Mouse (Mus musculus) CD8-positive naive resting alpha-beta T cell, adult 57 days (primary cell): ENCODE results near the gene Gm2075. TPM values are rescaled to one million over a fixed set of nuclear protein-coding genes. Genes with fewer than 3 reads are reported as not detected.

Experiments
- total RNA-seq: library from RNA; stranded (reverse); gene quantifications from one replicate; pipeline ENCODE4 v1.2.4, GENCODE M21; 2023

The Gm2075 gene
- not detected for total RNA-seq

DNA sequence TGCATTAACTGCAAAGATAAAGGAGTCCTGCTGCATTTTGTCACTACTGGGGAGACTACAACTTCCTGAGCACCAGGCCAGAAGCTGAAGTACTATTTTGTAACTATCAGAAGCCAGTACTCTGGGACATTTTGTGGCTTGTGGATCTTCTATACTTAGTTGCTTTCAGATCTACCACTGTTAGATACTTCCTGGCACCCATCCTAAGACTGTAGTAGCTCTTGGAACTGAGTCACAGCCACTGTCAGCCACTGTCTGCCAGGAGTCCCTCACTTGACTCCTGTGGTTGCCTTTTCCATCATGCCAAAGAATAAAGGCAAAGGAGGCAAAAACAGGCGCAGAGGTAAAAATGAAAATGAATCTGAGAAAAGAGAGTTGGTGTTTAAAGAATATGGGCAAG lies at the start of gene Gm2075:
Gene Gm2075, plus strand, starts transcription at position 301 of the 400 bp plus-strand sequence.

DNA sequence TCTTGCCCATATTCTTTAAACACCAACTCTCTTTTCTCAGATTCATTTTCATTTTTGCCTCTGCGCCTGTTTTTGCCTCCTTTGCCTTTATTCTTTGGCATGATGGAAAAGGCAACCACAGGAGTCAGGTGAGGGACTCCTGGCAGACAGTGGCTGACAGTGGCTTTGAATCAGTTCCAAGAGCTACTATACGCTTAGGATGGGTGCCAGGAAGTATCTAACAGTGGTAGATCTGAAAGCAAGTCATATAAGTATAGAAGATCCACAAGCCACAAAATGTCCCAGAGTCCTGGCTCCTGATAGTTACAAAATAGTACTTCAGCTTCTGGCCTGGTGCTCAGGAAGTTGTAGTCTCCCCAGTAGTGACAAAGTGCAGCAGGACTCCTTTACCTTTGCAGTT lies 7.0 kb downstream of the Gm2075 start, which contains the start of gene Gm6803:
Gene Gm6803, minus strand, starts transcription at position 101 of the 400 bp plus-strand sequence.

GRCm38 (mm10) chr12:88026704-88027103 lies 15.1 kb downstream of the Gm2075 start, which contains the start of gene Gm2056:
Gene Gm2056, plus strand, starts transcription at chr12:88027004.

Other genes starting within 250 kb of the Gm2075 start
- not detected for gene Gm21319, start 236.1 kb upstream of the Gm2075 start, total RNA-seq
- gene Gm21936, start 216.3 kb upstream of the Gm2075 start, total RNA-seq = not detected
- not detected for gene BB287469, start 195.3 kb upstream of the Gm2075 start, total RNA-seq
- gene Gm2001, start 169.5 kb upstream of the Gm2075 start, total RNA-seq = not detected
- not detected for gene Gm2016, start 137.8 kb upstream of the Gm2075 start, total RNA-seq
- not detected for gene Gm2022, start 116.5 kb upstream of the Gm2075 start, total RNA-seq
- not detected for gene Gm2035, start 92.0 kb upstream of the Gm2075 start, total RNA-seq
- gene Gm2042, start 57.8 kb upstream of the Gm2075 start, total RNA-seq = not detected
- gene Gm6803, start 6.9 kb downstream of the Gm2075 start, total RNA-seq = not detected
- not detected for gene Gm2056, start 15.2 kb downstream of the Gm2075 start, total RNA-seq
- gene Gm16368, start 71.8 kb downstream of the Gm2075 start, total RNA-seq = not detected
- not detected for gene Gm10436, start 170.3 kb downstream of the Gm2075 start, total RNA-seq
- gene Gm8332, start 238.3 kb downstream of the Gm2075 start, total RNA-seq = not detected